Mouse (Mus musculus): Measurements from ENCODE around the gene Gm3233.

GRCm38 (mm10) chr10:77798921-77799508, 39.5 kb upstream of the Gm3233 start, which contains the start of gene Gm19668:
- TF ChIP-seq POLR2A (IDR thresholded peaks at IDR 0.05; ENCODE audit: low read depth, low read length), result no peak
- no peak for TF ChIP-seq CTCF (conservative IDR thresholded peaks at IDR 0.05; ENCODE audit: insufficient read depth, insufficient read length, low read depth, low read length)

Data from kidney, adult 2 months (tissue).